Mouse (Mus musculus): ENCODE measurements around the gene Nop56.

Gene Nop56

GRCm38 (mm10) chr2:130274149-130274861 is at the start of gene Nop56:
Nop56 (plus strand) TSS chr2:130274430.
- peak; percentile 100 for DNase-seq (ENCODE audit: low spot score)

- peak; percentile 75 for DNase-seq (ENCODE audit: low spot score)
These were observed 27.3 kb upstream of the Nop56 start for GRCm38 (mm10) chr2:130246912-130247311.

- DNase-seq (ENCODE audit: low spot score): no peak
These were observed 26.0 kb upstream of the Nop56 start for GRCm38 (mm10) chr2:130248226-130248625.

- DNase-seq (ENCODE audit: low spot score): no peak
These were observed 17.5 kb upstream of the Nop56 start for GRCm38 (mm10) chr2:130256762-130257161.

GRCm38 (mm10) chr2:130260822-130261221 is 13.4 kb upstream of the Nop56 start:
- DNase-seq (ENCODE audit: low spot score): no peak

- no peak for DNase-seq (ENCODE audit: low spot score)
These were observed 12.3 kb upstream of the Nop56 start for GRCm38 (mm10) chr2:130261914-130262313.

GRCm38 (mm10) chr2:130262398-130262797 is 11.8 kb upstream of the Nop56 start:
- no peak for DNase-seq (ENCODE audit: low spot score)

- no peak for DNase-seq (ENCODE audit: low spot score)
These were observed 8.7 kb upstream of the Nop56 start for GRCm38 (mm10) chr2:130265520-130265919.

GRCm38 (mm10) chr2:130268074-130268473 is 6.2 kb upstream of the Nop56 start:
- DNase-seq (ENCODE audit: low spot score): no peak

GRCm38 (mm10) chr2:130273732-130274131 is 498 bp upstream of the Nop56 start:
- DNase-seq (ENCODE audit: low spot score): no peak

- DNase-seq (ENCODE audit: low spot score): no peak
These were observed 632 bp downstream of the Nop56 start for GRCm38 (mm10) chr2:130274862-130275261.

- peak; percentile 76 for DNase-seq (ENCODE audit: low spot score)
These were observed 1.4 kb downstream of the Nop56 start for GRCm38 (mm10) chr2:130275649-130276048.

- no peak for DNase-seq (ENCODE audit: low spot score)
These were observed 5.4 kb downstream of the Nop56 start for GRCm38 (mm10) chr2:130279600-130280091.

GRCm38 (mm10) chr2:130280224-130280623 is 6.0 kb downstream of the Nop56 start:
- DNase-seq (ENCODE audit: low spot score): no peak

- no peak for DNase-seq (ENCODE audit: low spot score)
These were observed 6.6 kb downstream of the Nop56 start for GRCm38 (mm10) chr2:130280818-130281217.

- peak; percentile 90 for DNase-seq (ENCODE audit: low spot score)
These were observed 9.8 kb downstream of the Nop56 start, which contains the start of gene Idh3b for GRCm38 (mm10) chr2:130283854-130284654. Idh3b (minus strand) TSS chr2:130284547.

GRCm38 (mm10) chr2:130289086-130289485 is 14.9 kb downstream of the Nop56 start:
- DNase-seq (ENCODE audit: low spot score): no peak

- peak; percentile 90 for DNase-seq (ENCODE audit: low spot score)
These were observed 17.2 kb downstream of the Nop56 start for GRCm38 (mm10) chr2:130291434-130291833.

- no peak for DNase-seq (ENCODE audit: low spot score)
These were observed 18.8 kb downstream of the Nop56 start for GRCm38 (mm10) chr2:130293009-130293408.

GRCm38 (mm10) chr2:130293486-130293885 is 19.3 kb downstream of the Nop56 start:
- DNase-seq (ENCODE audit: low spot score): peak; percentile 63

- no peak for DNase-seq (ENCODE audit: low spot score)
These were observed 20.1 kb downstream of the Nop56 start for GRCm38 (mm10) chr2:130294218-130294935.

GRCm38 (mm10) chr2:130294936-130295277 is 20.7 kb downstream of the Nop56 start, which contains the start of gene Ebf4:
Ebf4 (plus strand) TSS chr2:130295169.
- DNase-seq (ENCODE audit: low spot score): peak; percentile 81

Measured in retina, embryonic 14.5 days (tissue).